Mouse (Mus musculus) CH12.LX (cell line): ENCODE measurements around the gene Coa4. TPM values are rescaled to one million over a fixed set of nuclear protein-coding genes. Genes with fewer than 3 reads are reported as not detected.
A peak's percentile ranks its signal among the peaks of the same experiment; 100 is the strongest.

Source experiments
- DNase-seq: peaks from one replicate; pipeline ENCODE4 v3.0.0-alpha.2; 2013; ENCODE audit errors: extremely low read depth
- H3K27ac ChIP-seq: 2 replicates; pipeline ENCODE4 v1.5.1; 2012; ENCODE audit warnings: low read depth, mild to moderate bottlenecking, control low read depth, moderate library complexity; ENCODE audit not compliant: insufficient read depth
- H3K27me3 ChIP-seq: replicated peaks from 2 replicates; pipeline ENCODE3; 2012; ENCODE audit warnings: inconsistent platforms
- H3K36me3 ChIP-seq, 2 experiments: replicated peaks in 1 of 2; 2 replicates each; pipeline versions ENCODE3 to v1.6.1; 2012; ENCODE audit warnings: inconsistent platforms in 1 of 2, low read length in 1 of 2, mild to moderate bottlenecking in 1 of 2, mixed read lengths in 1 of 2, moderate library complexity in 1 of 2; ENCODE audit not compliant: control insufficient read depth in 1 of 2, insufficient read depth in 1 of 2
- H3K4me1 ChIP-seq, 2 experiments: 2 replicates each; pipeline ENCODE4 v1.6.1; 2012; ENCODE audit warnings: inconsistent platforms in 1 of 2, moderate library complexity in 1 of 2; ENCODE audit not compliant: insufficient read depth in 2 of 2, control insufficient read depth in 1 of 2
- H3K4me2 ChIP-seq: 2 replicates; pipeline ENCODE4 v1.6.1; 2012; ENCODE audit warnings: low read depth, mild to moderate bottlenecking, control low read depth; ENCODE audit not compliant: poor library complexity, insufficient read depth, severe bottlenecking
- H3K4me3 ChIP-seq, 3 experiments: fragments of 150-350 bp in 1 of 3; sonication (generic) in 1 of 3; replicated peaks in 1 of 3; 2 replicates each; pipeline versions ENCODE3 to v1.5.1; 2011 to 2012; ENCODE audit warnings: low read depth in 2 of 3, low read length in 2 of 3, mild to moderate bottlenecking in 2 of 3, moderate library complexity in 2 of 3, control low read depth in 1 of 3, improper control_type of control experiment in 1 of 3, inconsistent platforms in 1 of 3, mixed read lengths in 1 of 3; ENCODE audit not compliant: poor library complexity in 1 of 3
- H3K79me2 ChIP-seq: replicated peaks from 2 replicates; pipeline ENCODE4 v1.6.1; 2012; ENCODE audit warnings: mild to moderate bottlenecking, moderate library complexity; ENCODE audit not compliant: control insufficient read depth, poor library complexity, insufficient read depth, severe bottlenecking; ENCODE audit errors: extremely low read depth
- H3K9ac ChIP-seq: 2 replicates; pipeline ENCODE4 v1.6.1; 2012; ENCODE audit warnings: low read depth, mild to moderate bottlenecking, control low read depth, moderate library complexity; ENCODE audit not compliant: insufficient read depth
- H3K9me3 ChIP-seq: replicated peaks from 2 replicates; pipeline ENCODE3; 2012; ENCODE audit warnings: low read length, inconsistent platforms, mixed read lengths
- BHLHE40 ChIP-seq: IDR thresholded peaks from 2 replicates; pipeline ENCODE4 v1.6.1; 2011; ENCODE audit warnings: mild to moderate bottlenecking, low read depth, low read length, improper control_type of control experiment
- E2F4 ChIP-seq: IDR thresholded peaks from 2 replicates; pipeline ENCODE4 v1.6.1; 2011; ENCODE audit warnings: low read depth, low read length, improper control_type of control experiment; ENCODE audit not compliant: insufficient replicate concordance
- ELF1 ChIP-seq: IDR thresholded peaks from 2 replicates; pipeline ENCODE4 v1.6.1; 2014; ENCODE audit warnings: low read depth, mild to moderate bottlenecking, inconsistent platforms, low read length, improper control_type of control experiment
- ETS1 ChIP-seq: conservative IDR thresholded peaks from 2 replicates; pipeline ENCODE4 v1.6.1; 2012; ENCODE audit warnings: low read depth, mild to moderate bottlenecking, inconsistent platforms, low read length, improper control_type of control experiment, moderate library complexity
- GABPA ChIP-seq: IDR thresholded peaks from 2 replicates; pipeline ENCODE4 v1.6.1; 2012; ENCODE audit warnings: low read depth, low read length, improper control_type of control experiment, inconsistent platforms; ENCODE audit not compliant: insufficient replicate concordance
- IRF4 ChIP-seq: IDR thresholded peaks from 2 replicates; pipeline ENCODE4 v1.6.1; 2014; ENCODE audit warnings: low read depth, mild to moderate bottlenecking, inconsistent platforms, low read length, improper control_type of control experiment
- JUN ChIP-seq: IDR thresholded peaks from 2 replicates; pipeline ENCODE4 v1.6.1; 2011; ENCODE audit warnings: low read depth, mild to moderate bottlenecking, low read length, improper control_type of control experiment, moderate library complexity; ENCODE audit not compliant: insufficient read depth
- KAT2A ChIP-seq: IDR thresholded peaks from 2 replicates; pipeline ENCODE4 v1.6.1; 2012; ENCODE audit warnings: low read length, improper control_type of control experiment, inconsistent platforms; ENCODE audit not compliant: insufficient replicate concordance
- MAX ChIP-seq: IDR thresholded peaks from 2 replicates; pipeline ENCODE4 v1.6.1; 2011; ENCODE audit warnings: low read length, improper control_type of control experiment
- MAZ ChIP-seq: IDR thresholded peaks from 2 replicates; pipeline ENCODE4 v1.6.1; 2012; ENCODE audit warnings: low read depth, mild to moderate bottlenecking, inconsistent platforms, low read length, improper control_type of control experiment, moderate library complexity
- MXI1 ChIP-seq: IDR thresholded peaks from 2 replicates; pipeline ENCODE4 v1.6.1; 2011; ENCODE audit warnings: mild to moderate bottlenecking, low read depth, low read length, improper control_type of control experiment
- MYC ChIP-seq: IDR thresholded peaks from 2 replicates; pipeline ENCODE4 v1.6.1; 2011; ENCODE audit warnings: low read depth, mild to moderate bottlenecking, improper control_type of control experiment, low read length
- NRF1 ChIP-seq: IDR thresholded peaks from 2 replicates; pipeline ENCODE4 v1.6.1; 2014; ENCODE audit warnings: low read depth, mild to moderate bottlenecking, inconsistent platforms, low read length, improper control_type of control experiment, moderate library complexity
- POLR2AphosphoS2 ChIP-seq: IDR thresholded peaks from 2 replicates; pipeline ENCODE4 v1.6.1; 2011; ENCODE audit warnings: low read depth, low read length, improper control_type of control experiment
- SIN3A ChIP-seq: IDR thresholded peaks from 2 replicates; pipeline ENCODE4 v1.6.1; 2012; ENCODE audit warnings: low read length, improper control_type of control experiment, inconsistent platforms
- TCF12 ChIP-seq: IDR thresholded peaks from 2 replicates; pipeline ENCODE4 v1.6.1; 2014; ENCODE audit warnings: low read depth, mild to moderate bottlenecking, inconsistent platforms, low read length, improper control_type of control experiment
- USF1 ChIP-seq: IDR thresholded peaks from 2 replicates; pipeline ENCODE4 v1.6.1; 2014; ENCODE audit warnings: low read depth, mild to moderate bottlenecking, inconsistent platforms, low read length, improper control_type of control experiment
- USF2 ChIP-seq: conservative IDR thresholded peaks from 2 replicates; pipeline ENCODE4 v1.6.1; 2011; ENCODE audit warnings: low read depth, low read length, improper control_type of control experiment
- ZC3H11A ChIP-seq: IDR thresholded peaks from 2 replicates; pipeline ENCODE4 v1.6.1; 2012; ENCODE audit warnings: low read depth, mild to moderate bottlenecking, inconsistent platforms, low read length, improper control_type of control experiment
- ZMIZ1 ChIP-seq: IDR thresholded peaks from 2 replicates; pipeline ENCODE4 v1.6.1; 2012; ENCODE audit warnings: low read depth, mild to moderate bottlenecking, inconsistent platforms, low read length, improper control_type of control experiment
- ZNF384 ChIP-seq: IDR thresholded peaks from 2 replicates; pipeline ENCODE4 v1.6.1; 2012; ENCODE audit warnings: low read depth, low read length, improper control_type of control experiment, inconsistent platforms
- dilution Hi-C: fragments of 300-500 bp; cut with MboI; formaldehyde crosslinking; loops from 2 replicates; pipeline ENCODE4 v1.14.3; 2020; ENCODE audit warnings: low sequenced_read_pairs; ENCODE audit not compliant: extremely low pct_unique_long_range_greater_than_20kb, extremely low pct_ligation_motif_present
- in situ Hi-C: fragments of 300-500 bp; cut with MboI; formaldehyde crosslinking; loops from 3 replicates; pipeline ENCODE4 v1.14.3; 2019; ENCODE audit warnings: low sequenced_read_pairs, low pct_ligation_motif_present, low pct_unique_long_range_greater_than_20kb, mixed read lengths
- polyA plus RNA-seq: library from polyadenylated mRNA; unstranded; fragments of >175 nt; gene quantifications from 2 replicates; pipeline ENCODE4 v1.2.1, GENCODE M21; 2012; ENCODE audit warnings: low read depth; ENCODE audit not compliant: insufficient read length
- total RNA-seq, 2 experiments: library from RNA; depleted of rRNA; stranded (reverse); fragments of 300-350 nt in 1 of 2; fragments of >200 nt in 1 of 2; gene quantifications; 2 replicates each; pipeline ENCODE4 v1.2.3; 2012 to 2014

Gene Coa4
- total and polyA plus RNA-seq, 3 experiments: 22.9 to 24.1 (median 24.1) TPM

GRCm38 (mm10) chr7:100494415-100494831 is 42.4 kb upstream of the Coa4 start:
- Histone ChIP-seq H3K79me2 (peaks cover 25% of the 10 kb centered on the region), H3K4me2 (peak overlapping the region; percentile 61), H3K36me3 (peaks cover 29 to 48% of the 10 kb centered on the region in 2 experiments), H3K27ac (peak overlapping the region; percentile 54; the same call in 1 of the 2 replicates), H3K4me3 (peak overlapping the region; percentile 75 to 93 (median 86)), H3K4me1 (peaks cover 12 to 42% of the 10 kb centered on the region in 2 experiments), H3K9ac (peak overlapping the region; percentile 74), H3K9me3 (no peaks in the 10 kb centered on the region), H3K27me3 (no peaks in the 10 kb centered on the region)
- DNase-seq: peak; percentile 61
- dilution Hi-C loops: no loop called here
- TF ChIP-seq KAT2A (no peak), JUN (no peak), ETS1 (peak; percentile 54), MYC (peak; percentile 82), MAX (peak; percentile 76), MAZ (no peak), POLR2AphosphoS2 (no peak), SIN3A (peak; percentile 67), ZNF384 (no peak), ZMIZ1 (no peak), E2F4 (no peak), GABPA (no peak), IRF4 (0 out of 2 replicates have a peak, but pooled peaks have one; percentile 17), TCF12 (no peak), USF1 (peak; percentile 26; the same call in 1 of the 2 replicates), NRF1 (no peak), BHLHE40 (peak; percentile 100), ZC3H11A (no peak), MXI1 (peak; percentile 54; the same call in 1 of the 2 replicates)
- in situ Hi-C loops: no loop called here

- H3K4me1 ChIP-seq: peaks cover 12 to 48% of the 10 kb centered on the region in 2 experiments
These were observed 41.8 kb upstream of the Coa4 start for GRCm38 (mm10) chr7:100495042-100495441.

More at GRCm38 (mm10) chr7:100495042-100495441, 41.8 kb upstream of the Coa4 start:
- TF ChIP-seq MAX: 0 out of 2 replicates have a peak, but pooled peaks have one; percentile 33
- no peak for TF ChIP-seq BHLHE40
- no peak for TF ChIP-seq USF2
- TF ChIP-seq ELF1: no peak
- no peak for TF ChIP-seq MAZ
- Histone ChIP-seq H3K9me3 (no peaks in the 10 kb centered on the region), H3K27ac (peak overlapping the region; percentile 84), H3K27me3 (no peaks in the 10 kb centered on the region), H3K4me3 (peak overlapping the region; percentile 75 to 93 (median 86)), H3K9ac (peak overlapping the region; percentile 74), H3K79me2 (peaks cover 25% of the 10 kb centered on the region), H3K4me2 (peak overlapping the region; percentile 61), H3K36me3 (peaks cover 35 to 55% of the 10 kb centered on the region in 2 experiments)
- in situ Hi-C loops (no loop called here), dilution Hi-C loops (no loop called here)
- DNase-seq: no peak
